8 mouse cellular contexts compared by ENCODE assay signal in the genomic region with DNA sequence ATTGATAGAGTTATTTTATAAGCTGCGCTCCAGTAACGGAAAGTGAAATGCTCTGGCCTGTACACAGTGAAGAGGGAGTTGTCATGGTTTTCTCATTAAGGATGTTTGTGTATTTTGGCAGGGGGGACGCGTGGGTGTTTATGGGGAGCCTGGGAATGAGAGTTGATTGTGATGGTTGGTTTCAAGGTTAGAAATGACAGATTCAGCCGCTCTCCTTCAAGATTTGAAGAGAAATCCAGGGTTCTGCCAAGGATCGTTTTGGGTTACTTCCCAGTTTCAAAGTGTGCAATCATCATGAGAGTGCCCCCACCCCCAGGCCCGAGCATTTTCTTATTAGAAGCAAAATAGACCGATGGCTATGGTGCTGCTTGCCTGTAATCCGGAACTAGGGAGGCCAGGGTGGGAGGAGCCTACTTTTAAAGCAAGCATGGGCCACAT.
DNase-seq lines count a peak whose midpoint lies in the region; ATAC-seq and TF ChIP-seq lines count a peak whose summit lies in the region.

No protein-coding gene starts in this region.

- no peak overlapping the region for H3K4me3 ChIP-seq in liver, adult 2 months (ENCODE audit: insufficient read depth, low read depth, low read length)
- no peak overlapping the region for H3K4me3 ChIP-seq in liver, postnatal 0 days (ENCODE audit: low read depth, low read length)
- H3K4me3 ChIP-seq in limb, embryonic 14.5 days (replicated peaks; ENCODE audit: low read length): no peak overlapping the region
- no peak overlapping the region for H3K4me3 ChIP-seq in midbrain, embryonic 15.5 days

- no peak for TF ChIP-seq POLR2A in liver, adult 2 months (IDR thresholded peaks at IDR 0.05; ENCODE audit: extremely low read depth, insufficient read depth, low read length)
- no peak for TF ChIP-seq POLR2A in limb, embryonic 14.5 days (IDR thresholded peaks at IDR 0.05; ENCODE audit: borderline replicate concordance, extremely low read depth, insufficient read depth, insufficient read length)

- H3K79me2 ChIP-seq in liver, adult 2 months (ENCODE audit: control insufficient read depth, insufficient read depth, low read length): no peaks in the 10 kb centered on the region

- TF ChIP-seq EP300 in liver, postnatal 0 days (IDR thresholded peaks at IDR 0.05; ENCODE audit: low read depth): no peak

- no peaks in the 10 kb centered on the region for H3K27me3 ChIP-seq in liver, adult 2 months (ENCODE audit: control insufficient read depth, insufficient read depth, low read length)
- no peaks in the 10 kb centered on the region for H3K27me3 ChIP-seq in liver, postnatal 0 days (ENCODE audit: insufficient read depth, low read length)
- H3K27me3 ChIP-seq in limb, embryonic 14.5 days (ENCODE audit: control insufficient read depth, insufficient read depth, low read length): no peaks in the 10 kb centered on the region
- H3K27me3 ChIP-seq in midbrain, embryonic 15.5 days (replicated peaks): no peaks in the 10 kb centered on the region

- TF ChIP-seq CTCF in liver, adult 2 months (IDR thresholded peaks at IDR 0.05; ENCODE audit: low read depth, low read length): no peak
- no peak for TF ChIP-seq CTCF in liver, postnatal 0 days (IDR thresholded peaks at IDR 0.05; ENCODE audit: low read depth)

- no peak overlapping the region for H3K9ac ChIP-seq in liver, adult 2 months (ENCODE audit: low read depth, low read length)
- no peak overlapping the region for H3K9ac ChIP-seq in liver, postnatal 0 days (replicated peaks)
- no peak overlapping the region for H3K9ac ChIP-seq in limb, embryonic 14.5 days (ENCODE audit: low read depth, low read length, severe bottlenecking)
- no peak overlapping the region for H3K9ac ChIP-seq in midbrain, embryonic 15.5 days

- peak; percentile 25 for DNase-seq in adrenal gland, adult 2 months
- no peak for DNase-seq in adrenal gland, postnatal 25 days
- DNase-seq in liver, adult 2 months (ENCODE audit: extremely low read depth, low read depth, low spot score): peak; percentile 11
- DNase-seq in liver, postnatal 0 days: no peak
- peak; percentile 75 for DNase-seq in limb, embryonic 14.5 days (ENCODE audit: low spot score)
- DNase-seq in testis, postnatal 14 days (ENCODE audit: low spot score): peak; percentile 71
- DNase-seq in right cerebral cortex, postnatal 4 days: no peak

- no peak overlapping the region for H3K27ac ChIP-seq in liver, adult 2 months (replicated peaks; ENCODE audit: insufficient read depth, low read depth, low read length)
- H3K27ac ChIP-seq in liver, postnatal 0 days (ENCODE audit: low read depth): no peak overlapping the region
- H3K27ac ChIP-seq in limb, embryonic 14.5 days (replicated peaks; ENCODE audit: low read depth, low read length): peak overlapping the region; percentile 39
- no peak overlapping the region for H3K27ac ChIP-seq in midbrain, embryonic 15.5 days

- H3K4me2 ChIP-seq in liver, postnatal 0 days (ENCODE audit: low read depth, low read length): no peak overlapping the region
- H3K4me2 ChIP-seq in limb, embryonic 14.5 days (replicated peaks; ENCODE audit: low read depth, low read length, severe bottlenecking): no peak overlapping the region
- H3K4me2 ChIP-seq in midbrain, embryonic 15.5 days: no peak overlapping the region

- H3K9me3 ChIP-seq in liver, postnatal 0 days (ENCODE audit: low read length): no peaks in the 10 kb centered on the region
- no peaks in the 10 kb centered on the region for H3K9me3 ChIP-seq in limb, embryonic 14.5 days (ENCODE audit: control insufficient read depth, low read length)
- no peaks in the 10 kb centered on the region for H3K9me3 ChIP-seq in midbrain, embryonic 15.5 days

- 87% methylated on average over 9 of the region's 9 CpGs for WGBS in liver, adult 2 months
- WGBS in liver, postnatal 0 days (ENCODE audit: insufficient replicate concordance): 76% methylated on average over 9 of the region's 9 CpGs
- WGBS in limb, embryonic 14.5 days: 37% methylated on average over 9 of the region's 9 CpGs
- WGBS in midbrain, embryonic 15.5 days: 77% methylated on average over 9 of the region's 9 CpGs

- H3K4me1 ChIP-seq in liver, adult 2 months (ENCODE audit: control insufficient read depth, insufficient read depth, low read length): peaks cover 12% of the 10 kb centered on the region; the same call in 1 of the 2 replicates
- H3K4me1 ChIP-seq in liver, postnatal 0 days (ENCODE audit: insufficient read depth): no peaks in the 10 kb centered on the region
- H3K4me1 ChIP-seq in limb, embryonic 14.5 days (ENCODE audit: control insufficient read depth, insufficient read depth, low read length): peaks cover 7% of the 10 kb centered on the region; the same call in 1 of the 2 replicates
- H3K4me1 ChIP-seq in midbrain, embryonic 15.5 days: no peaks in the 10 kb centered on the region

- H3K36me3 ChIP-seq in liver, adult 2 months (ENCODE audit: control insufficient read depth, insufficient read depth, low read length): no peaks in the 10 kb centered on the region
- no peaks in the 10 kb centered on the region for H3K36me3 ChIP-seq in liver, postnatal 0 days (replicated peaks; ENCODE audit: insufficient read depth, low read length)
- no peaks in the 10 kb centered on the region for H3K36me3 ChIP-seq in limb, embryonic 14.5 days (ENCODE audit: control insufficient read depth, insufficient read depth, low read length)
- no peaks in the 10 kb centered on the region for H3K36me3 ChIP-seq in midbrain, embryonic 15.5 days (replicated peaks)

- ATAC-seq in liver, postnatal 0 days: no peak
- ATAC-seq in limb, embryonic 14.5 days (ENCODE audit: low FRiP score, low read depth): peak; percentile 87
- ATAC-seq in midbrain, embryonic 15.5 days (replicated peaks): no peak

Comparison
In these comparisons a context has a peak if more than half of its experiments do, and no peak if none do; other contexts are left out.
1. DNase-seq: peak in adrenal gland, adult 2 months (single experiment), liver, adult 2 months (single experiment), limb, embryonic 14.5 days (single experiment) and testis, postnatal 14 days (single experiment); none in adrenal gland, postnatal 25 days (single experiment), liver, postnatal 0 days (single experiment) and right cerebral cortex, postnatal 4 days (single experiment).